Mouse (Mus musculus): ENCODE measurements around the gene Hoxa2.

Gene Hoxa2

GRCm38 (mm10) chr6:52151571-52151970 lies 13.1 kb downstream of the Hoxa2 start:
- in situ Hi-C loops (cut with MseI, MboI): no loop called here

DNA sequence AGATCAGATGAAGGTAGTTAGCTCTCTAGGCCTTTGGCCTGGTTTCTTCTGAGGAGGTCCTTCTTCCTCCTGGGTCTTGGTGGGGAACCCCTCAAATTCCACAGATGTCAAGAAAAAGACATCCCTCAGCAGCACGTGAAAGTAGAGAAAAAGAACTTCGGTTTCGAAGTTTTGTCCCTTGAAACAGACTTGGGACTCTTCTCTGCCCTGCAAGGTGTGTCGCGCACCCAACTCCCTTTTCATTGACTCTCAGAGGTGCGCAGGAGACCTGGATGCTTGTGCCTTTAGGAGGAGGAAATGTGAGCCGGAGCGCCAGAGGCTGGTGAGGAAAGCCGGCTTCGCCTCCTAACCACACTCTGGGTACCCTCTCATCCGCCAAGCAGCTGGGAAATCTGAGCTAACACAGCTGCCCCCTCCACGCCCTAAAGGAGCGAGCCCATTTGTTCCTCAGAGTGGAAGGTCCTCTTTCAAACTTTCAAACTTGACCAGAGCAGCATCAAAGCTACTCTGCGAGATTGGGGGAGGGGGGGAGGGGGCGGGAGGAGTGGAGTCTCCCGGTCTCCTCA lies 14.1 kb downstream of the Hoxa2 start:
- in situ Hi-C loops (cut with MseI, MboI): no loop called here

DNA sequence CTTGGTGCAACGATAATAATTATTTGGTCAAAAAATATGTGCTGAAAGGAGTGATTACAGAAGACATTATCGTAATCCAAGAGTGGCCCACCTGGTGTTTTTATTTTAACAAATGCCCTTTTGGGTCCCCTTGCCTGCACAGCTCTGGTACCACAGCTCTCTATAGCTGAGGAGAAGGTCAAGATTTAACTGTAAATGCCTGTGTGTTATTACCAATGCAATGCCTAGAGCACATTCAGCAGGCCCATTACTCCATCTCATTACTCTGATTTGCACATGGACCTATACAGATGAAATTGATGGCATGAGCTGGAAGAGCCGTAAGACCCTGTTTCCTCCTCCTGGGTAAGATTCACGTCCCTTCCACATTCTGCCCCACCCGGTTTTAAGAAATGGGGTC lies 25.5 kb downstream of the Hoxa2 start:
- in situ Hi-C loops (cut with MseI, MboI): no loop called here

DNA sequence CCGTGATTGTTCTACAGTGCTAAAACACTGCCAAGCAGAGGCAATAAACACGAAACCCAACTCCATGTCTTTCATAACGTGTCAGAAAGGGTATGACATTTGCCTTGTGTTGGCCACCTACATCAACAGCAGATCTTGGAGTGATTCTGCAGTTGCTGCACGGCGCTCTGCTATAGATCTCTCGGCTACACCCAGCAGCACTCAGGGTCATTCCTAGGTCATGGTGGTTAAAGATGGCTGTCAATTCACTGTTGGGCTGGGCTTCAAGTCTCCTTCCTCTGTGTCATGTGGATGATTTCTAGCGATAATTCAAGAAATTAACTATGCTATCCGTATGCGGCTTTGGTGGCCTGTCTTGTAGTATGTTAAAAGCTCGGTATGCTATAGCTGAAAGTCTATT lies 26.1 kb downstream of the Hoxa2 start:
- in situ Hi-C loops (cut with MseI, MboI): no loop called here

GRCm38 (mm10) chr6:52137841-52138535 lies 26.6 kb downstream of the Hoxa2 start:
- in situ Hi-C loops (cut with MseI, MboI): no loop called here

GRCm38 (mm10) chr6:52123673-52124072 lies 41.0 kb downstream of the Hoxa2 start:
- in situ Hi-C loops (cut with MseI, MboI): no loop called here

DNA sequence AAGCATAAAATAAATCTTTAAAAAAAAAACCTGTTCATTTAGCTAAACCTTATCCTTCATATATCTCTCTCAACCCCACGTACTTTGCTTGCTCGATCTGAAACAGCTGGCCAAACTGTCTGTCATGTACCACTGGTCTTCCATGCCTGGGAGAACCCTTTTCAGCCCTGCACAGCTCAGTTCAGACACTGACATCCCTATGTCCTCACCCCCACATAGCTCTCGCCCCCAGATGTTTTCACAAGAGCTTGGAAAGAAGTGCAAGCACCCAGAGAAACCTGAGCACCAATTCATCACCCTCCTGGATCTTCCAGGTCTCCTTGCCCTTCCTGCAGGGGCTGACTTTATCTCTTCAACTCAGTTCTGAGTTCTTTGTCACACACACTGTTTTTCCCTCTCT lies 43.5 kb downstream of the Hoxa2 start:
- in situ Hi-C loops (cut with MseI, MboI): no loop called here

DNA sequence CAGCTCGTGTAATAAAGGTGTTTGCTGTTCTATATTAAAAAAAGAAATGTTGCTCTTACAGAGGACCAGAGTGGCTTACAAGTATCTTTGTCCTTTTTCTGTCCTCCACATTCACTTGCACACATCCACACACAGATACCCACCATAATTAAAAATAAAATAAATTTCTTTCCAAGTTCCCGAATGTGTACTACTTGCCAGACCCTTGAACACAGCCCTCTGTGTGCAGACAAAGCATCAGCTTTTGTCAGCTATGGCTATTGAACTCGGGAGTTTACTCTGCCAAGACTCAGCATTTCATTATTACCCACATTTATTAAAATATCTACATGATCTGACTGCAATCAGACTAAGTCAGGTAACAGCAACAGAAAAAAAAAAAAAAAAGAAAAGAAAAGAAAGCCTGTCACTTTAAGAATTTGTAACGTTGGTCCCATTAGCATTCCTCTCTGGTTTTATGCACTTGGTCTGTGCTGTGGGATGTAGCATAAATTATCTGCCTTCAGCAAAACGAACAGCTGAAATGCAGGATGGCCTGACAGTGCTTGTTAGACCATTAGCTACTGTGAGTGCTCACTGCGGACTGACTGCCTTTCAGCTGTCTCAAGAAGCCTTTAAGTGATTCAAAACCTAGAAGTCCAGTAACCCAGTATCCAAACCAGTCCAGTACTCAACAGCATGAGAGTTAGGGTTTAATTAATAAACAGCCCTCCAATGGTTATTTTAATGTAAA lies 45.6 kb downstream of the Hoxa2 start:
- in situ Hi-C loops (cut with MseI, MboI): no loop called here

DNA sequence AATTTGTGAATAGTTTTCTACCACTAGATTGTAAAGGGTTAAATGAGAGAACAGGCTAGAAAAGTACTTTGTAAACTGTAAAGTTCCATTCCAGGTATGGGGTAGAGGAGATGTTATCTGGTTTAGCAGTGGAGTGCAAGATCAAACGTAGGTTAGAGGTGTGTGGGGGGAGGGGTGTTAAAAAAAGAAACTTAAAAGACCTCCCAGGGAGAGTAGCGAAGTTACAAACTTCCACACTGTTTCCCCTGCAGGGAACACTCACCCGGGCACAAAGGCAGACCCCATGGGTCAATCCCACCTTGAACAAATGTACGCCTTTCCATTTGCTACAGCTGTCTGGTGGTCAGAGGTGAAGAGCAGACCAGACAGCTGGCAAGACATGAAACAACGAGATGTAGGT lies 48.7 kb downstream of the Hoxa2 start:
- in situ Hi-C loops (cut with MseI, MboI): no loop called here

All from mouse trophoblast stem cell (cell line).